Mouse (Mus musculus) thymus, postnatal 25 days (tissue): Measurements from ENCODE around the gene Gm17359.

Source experiments
- DNase-seq: peaks from one replicate; pipeline ENCODE4 v3.0.0; 2022

Gm17359 gene

GRCm38 (mm10) chr3:79336044-79336766 is at the start of gene Gm17359:
Gene Gm17359 (plus strand): TSS chr3:79336661.
- DNase-seq = no peak

- DNase-seq = peak; percentile 94
Measured at GRCm38 (mm10) chr3:79287108-79287576, 49.3 kb upstream of the Gm17359 start.

GRCm38 (mm10) chr3:79287699-79288458 is 48.6 kb upstream of the Gm17359 start:
- DNase-seq = no peak

- DNase-seq = no peak
Measured at GRCm38 (mm10) chr3:79289050-79289449, 47.4 kb upstream of the Gm17359 start.

- no peak for DNase-seq
Measured at GRCm38 (mm10) chr3:79293023-79293422, 43.4 kb upstream of the Gm17359 start.

GRCm38 (mm10) chr3:79294701-79295100 is 41.8 kb upstream of the Gm17359 start:
- DNase-seq = no peak

- DNase-seq = no peak
Measured at GRCm38 (mm10) chr3:79296049-79296448, 40.4 kb upstream of the Gm17359 start.

- DNase-seq = no peak
Measured at GRCm38 (mm10) chr3:79296586-79296985, 39.9 kb upstream of the Gm17359 start.

- no peak for DNase-seq
Measured at GRCm38 (mm10) chr3:79297281-79297680, 39.2 kb upstream of the Gm17359 start.

GRCm38 (mm10) chr3:79299401-79299800 is 37.1 kb upstream of the Gm17359 start:
- no peak for DNase-seq

GRCm38 (mm10) chr3:79308605-79309004 is 27.9 kb upstream of the Gm17359 start:
- no peak for DNase-seq

- no peak for DNase-seq
Measured at GRCm38 (mm10) chr3:79310184-79310583, 26.3 kb upstream of the Gm17359 start.

- no peak for DNase-seq
Measured at GRCm38 (mm10) chr3:79311895-79312294, 24.6 kb upstream of the Gm17359 start.

- no peak for DNase-seq
Measured at GRCm38 (mm10) chr3:79314006-79314698, 22.3 kb upstream of the Gm17359 start.

GRCm38 (mm10) chr3:79324697-79325526 is 11.5 kb upstream of the Gm17359 start:
- no peak for DNase-seq

- DNase-seq = no peak
Measured at GRCm38 (mm10) chr3:79329691-79330315, 6.7 kb upstream of the Gm17359 start.

GRCm38 (mm10) chr3:79333051-79333450 is 3.4 kb upstream of the Gm17359 start:
- DNase-seq = no peak

- no peak for DNase-seq
Measured at GRCm38 (mm10) chr3:79333643-79334200, 2.7 kb upstream of the Gm17359 start.

GRCm38 (mm10) chr3:79340737-79341136 is 4.3 kb downstream of the Gm17359 start:
- no peak for DNase-seq

- DNase-seq = no peak
Measured at GRCm38 (mm10) chr3:79342961-79343735, 6.7 kb downstream of the Gm17359 start.

GRCm38 (mm10) chr3:79349311-79349710 is 12.8 kb downstream of the Gm17359 start:
- DNase-seq = no peak
